Mouse (Mus musculus): ENCODE data around the gene Myh14.

GRCm38 (mm10) chr7:44628402-44629034 is 42.1 kb downstream of the Myh14 start:
- TF ChIP-seq POLR2A (IDR thresholded peaks at IDR 0.05; ENCODE audit: insufficient read depth, low read depth, low read length) (no peak), CTCF (IDR thresholded peaks at IDR 0.05; ENCODE audit: insufficient read depth, low read depth, low read length) (no peak)

Data from olfactory bulb, adult 2 months (tissue).